Mouse (Mus musculus) 416B (cell line): ENCODE measurements at regions not wholly inside any gene's neighbourhood (a gene's known extent, or its start where the extent isn't known, plus 50 kb on each side); places are given as distances from the start of the nearest gene placed in this dataset.

Source experiments
- DNase-seq: peaks from one replicate; pipeline ENCODE4 v3.0.0; 2011; ENCODE audit warnings: low read depth

DNA sequence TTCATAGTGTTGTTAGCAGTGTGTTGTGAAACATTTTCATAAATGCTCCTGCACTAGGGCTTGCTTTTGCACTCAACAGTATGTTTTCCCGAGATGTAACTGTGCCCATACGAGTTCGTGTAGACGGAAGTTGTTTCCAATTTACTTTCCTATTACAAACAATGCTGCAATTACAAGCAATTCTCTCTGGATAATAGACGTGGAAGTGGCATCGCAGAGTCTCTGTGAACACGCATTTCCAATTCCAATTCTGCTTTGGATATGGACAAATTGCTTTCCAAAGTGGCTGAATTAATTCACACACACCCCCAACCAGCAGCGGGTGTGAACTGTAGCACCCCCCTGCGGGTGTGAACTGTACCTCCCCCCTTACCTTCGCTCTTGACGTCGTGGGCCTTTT, 250.9 kb upstream of the Dio3 start:
- DNase-seq: no peak

- DNase-seq: no peak
These were observed 250.2 kb upstream of the Dio3 start for GRCm38 (mm10) chr12:110028646-110029045.

- peak; percentile 8 for DNase-seq
These were observed 247.5 kb upstream of the Dio3 start for GRCm38 (mm10) chr12:110031326-110031725.

DNA sequence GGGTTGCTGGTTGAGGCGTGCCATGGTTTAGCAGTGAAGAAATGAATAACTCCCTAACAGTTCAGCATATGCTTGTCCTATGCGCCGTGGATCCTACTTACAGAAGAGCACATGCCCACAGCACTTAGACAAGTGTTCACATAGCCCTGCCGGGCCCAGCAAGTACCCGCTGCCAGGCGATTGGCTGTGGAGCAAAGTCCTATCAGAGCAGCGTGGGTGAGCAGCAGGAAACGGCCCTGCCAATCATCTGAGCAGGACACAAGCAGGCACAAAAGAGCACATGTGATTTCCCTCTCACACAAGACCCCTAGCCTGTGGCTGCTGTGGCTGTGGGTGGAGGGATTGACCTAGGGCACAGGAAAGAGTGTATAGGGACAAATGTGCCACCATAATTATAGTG, 243.7 kb upstream of the Dio3 start:
- no peak for DNase-seq

DNA sequence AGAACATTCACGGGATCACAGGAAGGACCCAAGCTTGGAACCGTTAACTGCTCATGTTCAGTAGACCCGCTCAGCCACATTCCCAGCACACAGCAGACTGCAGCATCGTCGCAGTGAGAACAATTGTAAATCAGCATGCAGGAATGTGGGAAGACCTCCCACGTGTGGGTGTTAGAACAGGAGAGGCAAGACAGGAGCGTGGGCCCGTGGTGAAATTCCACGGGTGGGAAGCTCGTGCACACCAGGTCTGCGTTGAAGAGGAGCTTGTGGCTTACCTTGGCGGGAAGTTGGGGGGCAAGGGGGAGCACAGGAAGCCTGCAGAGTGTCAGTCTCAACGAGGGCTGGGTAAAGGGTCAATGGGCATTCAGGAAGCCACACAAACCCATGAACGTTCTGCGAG, 238.2 kb upstream of the Dio3 start:
- DNase-seq: no peak

GRCm38 (mm10) chr12:110041782-110042181, 237.1 kb upstream of the Dio3 start:
- no peak for DNase-seq

- DNase-seq: no peak
These were observed 234.6 kb upstream of the Dio3 start for GRCm38 (mm10) chr12:110044266-110044665.

DNA sequence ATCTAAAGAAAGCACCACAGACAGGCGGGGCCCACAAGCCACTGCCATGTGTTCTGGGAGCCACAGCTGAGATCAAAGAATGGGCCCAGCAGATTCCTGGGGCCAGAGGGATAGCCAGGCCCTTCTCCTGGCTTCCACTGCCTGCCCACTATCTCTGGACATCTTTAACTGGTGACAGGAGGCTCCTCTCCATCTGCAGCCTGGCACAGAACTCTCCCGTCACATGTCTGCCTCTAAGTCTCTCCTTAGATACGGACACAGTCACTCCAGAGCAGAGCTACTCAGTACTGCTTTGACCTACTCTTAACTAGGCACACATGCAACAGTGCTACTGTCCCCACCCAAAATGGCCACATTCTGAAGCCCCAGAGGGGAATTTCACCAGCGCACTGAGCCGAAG, 234.1 kb upstream of the Dio3 start:
- no peak for DNase-seq

- no peak for DNase-seq
These were observed 233.0 kb upstream of the Dio3 start for GRCm38 (mm10) chr12:110045770-110046330.

DNA sequence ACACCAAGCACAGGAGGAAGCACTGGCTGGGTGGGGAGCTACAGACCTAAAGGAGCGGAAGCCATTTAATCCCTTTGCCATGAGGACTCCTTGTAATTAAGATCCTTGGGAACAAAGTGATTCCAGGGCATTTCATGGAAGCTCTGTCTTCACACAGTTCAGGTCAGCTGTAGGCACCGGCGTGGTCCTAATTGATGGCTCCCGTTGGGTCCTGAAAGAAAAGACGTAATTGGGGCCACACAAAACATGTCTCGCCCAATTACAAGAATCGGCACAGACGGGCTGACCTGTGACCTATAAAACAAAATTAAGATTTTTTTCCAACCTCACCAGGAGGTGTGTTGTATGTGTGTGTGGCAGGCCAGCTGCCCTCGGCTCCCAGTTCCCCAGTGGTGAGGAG, 232.3 kb upstream of the Dio3 start:
- no peak for DNase-seq

- DNase-seq: no peak
These were observed 231.2 kb upstream of the Dio3 start for GRCm38 (mm10) chr12:110047466-110048250.

GRCm38 (mm10) chr12:110049154-110049736, 229.6 kb upstream of the Dio3 start:
- no peak for DNase-seq

DNA sequence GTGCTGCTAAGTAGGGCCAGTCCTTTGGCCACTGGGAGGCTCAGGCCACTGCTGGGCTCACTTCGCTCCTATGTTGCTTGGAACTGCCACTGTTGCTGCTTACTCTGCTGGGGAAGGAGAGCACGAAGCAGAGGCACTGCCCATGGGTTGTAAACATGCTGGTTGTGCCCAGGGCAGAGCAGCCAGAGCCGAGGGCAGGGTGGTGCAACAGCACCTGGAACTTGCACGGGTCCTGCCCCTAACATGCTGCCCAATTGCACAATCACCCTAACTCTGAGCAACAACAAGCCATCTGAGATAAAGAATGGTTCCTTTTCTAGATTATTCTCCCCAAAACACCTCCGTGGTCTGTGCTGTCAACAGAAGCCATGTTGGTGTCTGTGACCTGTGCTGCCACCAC, 219.5 kb upstream of the Dio3 start:
- no peak for DNase-seq

DNA sequence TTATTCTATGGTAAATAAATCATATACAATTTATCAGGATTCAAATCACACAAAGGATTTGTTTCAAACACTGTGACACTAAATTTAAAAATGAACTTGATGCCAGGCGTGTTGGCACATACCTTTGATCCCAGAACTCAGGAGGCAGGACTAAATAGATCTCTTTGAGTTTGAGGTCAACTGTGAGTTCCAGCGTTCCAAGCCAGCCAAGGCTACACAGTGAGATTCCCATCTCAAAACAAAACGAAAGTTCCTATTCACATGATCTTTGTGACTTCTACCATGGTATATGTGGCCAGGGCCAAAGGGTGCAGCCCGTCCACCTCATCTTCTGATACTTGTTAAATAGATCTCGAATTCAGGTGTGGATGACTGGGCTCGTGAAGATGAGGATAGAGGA, 216.9 kb upstream of the Dio3 start:
- no peak for DNase-seq

GRCm38 (mm10) chr12:110063013-110063412, 215.9 kb upstream of the Dio3 start:
- no peak for DNase-seq

DNA sequence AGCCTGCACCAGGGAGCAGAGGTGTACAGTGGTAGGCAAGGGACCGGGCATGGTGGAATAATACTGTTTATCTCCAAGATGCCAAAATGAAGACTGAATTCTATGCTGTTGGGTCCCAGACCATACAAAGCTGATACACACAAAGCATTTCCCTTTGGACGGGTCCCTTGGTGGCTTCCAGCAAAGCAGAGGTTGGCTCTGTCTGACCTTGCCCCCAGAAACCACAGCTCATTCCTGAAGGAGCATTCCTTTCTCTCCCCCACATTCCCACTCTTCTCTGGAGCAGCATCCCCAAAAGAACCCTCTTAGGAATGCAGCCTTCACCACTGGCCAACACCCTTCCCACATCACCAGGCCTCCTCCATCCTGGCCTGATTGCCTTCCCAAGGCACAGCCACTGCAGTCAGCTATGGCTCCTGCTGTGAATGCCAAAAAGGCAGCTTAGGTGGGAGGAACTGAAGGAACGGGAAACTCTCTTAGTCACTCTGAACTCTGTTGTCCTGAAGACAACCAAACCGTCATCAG, 212.4 kb upstream of the Dio3 start:
- no peak for DNase-seq

GRCm38 (mm10) chr12:110070506-110070905, 208.4 kb upstream of the Dio3 start:
- DNase-seq: no peak

DNA sequence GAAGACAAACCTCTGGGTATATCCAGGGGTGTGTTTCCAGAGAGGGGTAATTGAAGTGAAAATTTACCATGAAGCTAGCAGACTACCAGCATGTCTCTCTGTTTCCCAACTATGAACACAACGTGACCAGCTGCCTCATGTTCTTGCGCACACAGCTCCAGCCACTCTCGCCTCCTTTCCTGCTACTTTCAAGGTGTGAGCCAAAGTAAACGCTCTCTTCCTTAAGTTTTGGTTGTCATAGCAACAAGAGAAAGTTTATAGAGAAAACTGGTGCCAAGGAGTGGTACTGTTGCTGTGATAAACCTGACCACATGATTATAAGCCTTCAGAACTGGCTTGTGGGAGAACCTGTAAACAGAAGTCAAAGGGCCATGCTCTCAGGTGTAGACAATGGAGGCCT, 207.0 kb upstream of the Dio3 start:
- no peak for DNase-seq

DNA sequence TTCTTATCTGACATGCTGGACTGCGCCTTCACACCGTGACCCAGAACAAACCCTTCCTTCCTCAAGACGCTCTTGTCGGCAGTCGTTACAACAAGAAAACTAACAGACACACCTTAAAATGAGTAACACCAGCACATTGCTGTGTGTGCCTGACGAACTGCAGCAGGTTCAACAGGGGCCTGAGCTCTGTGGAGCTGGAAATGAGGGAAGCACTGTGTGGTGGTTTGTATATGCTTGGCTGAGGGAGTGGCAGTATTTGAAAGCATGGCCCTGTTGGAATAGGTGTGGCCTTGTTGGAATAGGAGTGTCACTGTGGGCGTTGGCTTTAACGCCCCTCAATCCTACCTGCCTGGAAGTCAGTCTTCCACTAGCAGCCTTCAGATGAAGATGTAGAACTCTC, 203.9 kb upstream of the Dio3 start:
- no peak for DNase-seq

DNA sequence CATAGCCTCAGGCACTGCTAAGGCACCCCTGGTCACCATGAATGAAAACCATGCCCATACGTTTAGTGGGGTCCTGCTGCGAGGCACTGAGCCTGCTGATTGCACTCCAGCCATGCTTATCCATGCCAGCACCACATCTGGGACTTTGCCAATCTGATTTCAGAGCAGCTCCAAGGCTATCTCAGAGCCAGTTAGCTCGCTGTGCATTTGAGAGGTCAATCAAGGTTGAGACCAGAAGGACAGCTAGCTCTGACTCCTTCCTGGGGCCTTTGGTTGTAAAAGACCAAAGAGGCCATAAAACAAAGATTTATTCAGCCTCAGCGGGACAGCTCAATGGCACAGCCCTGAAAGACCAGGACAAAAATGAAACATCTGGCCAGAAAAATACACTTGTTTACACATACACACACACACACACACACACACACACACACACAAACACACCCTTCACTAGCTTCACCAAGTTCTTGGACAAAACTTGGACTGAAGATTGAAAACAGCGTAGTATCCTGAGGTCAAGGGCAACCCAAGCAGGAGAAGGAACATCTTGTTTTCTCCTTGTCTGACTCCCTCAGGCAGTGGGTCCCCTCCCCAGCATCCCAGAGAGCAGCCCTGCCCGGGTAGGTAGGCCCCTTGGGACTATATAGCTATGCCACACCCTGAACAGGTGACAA, 201.5 kb upstream of the Dio3 start:
- no peak for DNase-seq

DNA sequence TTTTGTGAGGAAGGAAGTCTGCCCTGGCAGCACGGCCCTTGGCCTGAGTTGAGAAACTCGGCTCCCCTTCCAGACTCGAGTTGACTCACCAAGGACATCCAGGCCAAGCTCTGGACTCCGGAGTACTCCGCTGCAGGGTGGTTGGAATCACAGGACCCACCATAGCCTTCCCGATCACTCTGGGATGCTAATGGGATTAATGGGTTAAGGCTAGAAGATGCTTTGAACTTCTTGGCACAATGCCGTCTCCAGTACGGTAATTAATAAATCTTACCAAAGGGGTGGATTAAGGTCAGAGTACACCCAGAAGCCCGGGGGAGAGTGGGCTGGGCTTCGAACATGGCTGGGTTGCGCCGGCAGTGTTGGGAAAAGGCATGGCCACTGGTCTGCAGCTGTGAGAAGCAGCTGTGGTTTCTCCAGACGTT, 200.8 kb upstream of the Dio3 start:
- no peak for DNase-seq

- DNase-seq: no peak
These were observed 196.8 kb upstream of the Dio3 start for GRCm38 (mm10) chr12:110081831-110082615.
